Mouse (Mus musculus): Measurements from ENCODE around the gene Pla2g4f.

The Pla2g4f gene

DNA sequence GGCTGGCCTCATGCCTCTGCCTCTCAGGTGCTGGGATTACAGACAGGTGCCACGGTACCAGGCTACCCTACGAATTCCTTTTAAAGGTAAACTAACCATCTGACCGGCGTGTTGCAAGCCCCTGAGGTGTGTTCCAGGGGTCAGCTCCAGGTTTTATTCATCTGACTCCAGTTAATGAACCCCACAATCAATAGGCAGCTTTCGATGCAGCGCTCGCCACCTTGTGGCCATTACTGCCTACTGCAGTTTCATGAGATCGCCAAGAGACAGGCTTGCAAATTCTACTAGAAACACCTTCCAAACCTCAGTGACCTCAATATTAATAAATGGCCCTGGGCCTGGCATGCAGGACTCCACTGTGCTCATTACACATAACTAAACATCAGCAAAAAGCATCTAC is 34.0 kb downstream of the Pla2g4f start:
- peak; percentile 36 for DNase-seq (ENCODE audit: low spot score)

DNA sequence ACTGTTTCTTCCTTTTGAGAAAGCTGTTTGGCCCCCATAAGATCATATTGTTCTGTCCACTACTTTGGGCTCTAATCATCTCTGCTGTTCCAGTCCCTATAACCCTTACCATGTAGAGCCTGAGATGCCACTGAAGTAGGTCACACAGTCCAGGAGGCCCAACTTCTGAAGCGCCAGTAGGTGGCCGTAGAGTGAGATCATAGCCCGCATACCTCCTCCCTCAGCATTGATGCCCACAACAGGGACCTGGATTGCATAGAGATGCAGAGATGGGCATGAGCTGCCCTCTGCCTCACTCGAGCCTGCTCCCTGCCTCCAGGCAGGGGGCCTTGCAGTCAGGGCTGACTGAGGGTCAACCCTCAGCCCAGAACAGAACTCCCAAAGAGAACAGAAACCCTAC is 37.0 kb downstream of the Pla2g4f start:
- DNase-seq (ENCODE audit: low spot score) = no peak

DNA sequence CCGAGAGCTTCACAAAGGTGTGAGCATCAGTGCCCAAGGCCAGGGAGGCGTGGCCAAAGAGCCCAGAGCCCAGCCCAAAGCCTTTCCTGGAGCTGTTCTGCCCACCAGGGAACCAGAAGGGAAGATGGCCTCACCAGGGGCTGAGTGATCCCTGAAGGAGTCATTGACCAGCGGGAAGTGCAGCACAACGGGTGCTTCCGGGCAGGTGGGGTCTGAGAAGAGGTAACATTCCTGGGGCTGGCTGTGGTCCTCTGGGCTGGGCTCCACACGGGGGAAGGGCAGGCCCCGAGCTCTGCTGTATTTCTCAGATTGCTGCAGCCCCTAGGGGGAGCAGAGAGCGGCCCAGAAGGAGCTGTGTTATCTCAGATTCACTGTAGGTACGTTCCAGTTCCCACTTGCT is 45.3 kb downstream of the Pla2g4f start:
- DNase-seq (ENCODE audit: low spot score) = no peak

- DNase-seq (ENCODE audit: low spot score) = no peak
Observed at GRCm38 (mm10) chr2:120265523-120265922, 48.4 kb downstream of the Pla2g4f start.

GRCm38 (mm10) chr2:120264858-120265257 is 49.1 kb downstream of the Pla2g4f start:
- DNase-seq (ENCODE audit: low spot score) = no peak

DNA sequence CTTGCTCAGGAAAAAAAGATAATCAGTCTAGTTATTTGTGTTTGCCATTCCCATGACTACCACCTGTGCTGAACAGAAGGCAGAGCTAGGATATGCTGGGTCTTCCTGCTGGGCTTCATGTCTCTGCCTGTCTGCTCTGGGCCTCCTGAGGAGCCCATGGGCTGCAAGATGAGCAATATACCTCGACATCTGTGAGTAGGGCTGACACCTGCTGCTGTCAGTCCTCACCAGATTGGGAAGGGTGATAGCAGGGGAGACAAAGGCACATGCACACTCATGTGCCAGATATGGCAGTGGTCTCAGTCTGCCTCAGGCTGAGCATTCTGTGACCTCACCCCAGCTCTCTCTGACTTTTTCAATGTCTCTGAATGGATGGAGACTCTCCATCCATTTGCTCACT is 51.1 kb downstream of the Pla2g4f start:
- DNase-seq (ENCODE audit: low spot score) = no peak

DNA sequence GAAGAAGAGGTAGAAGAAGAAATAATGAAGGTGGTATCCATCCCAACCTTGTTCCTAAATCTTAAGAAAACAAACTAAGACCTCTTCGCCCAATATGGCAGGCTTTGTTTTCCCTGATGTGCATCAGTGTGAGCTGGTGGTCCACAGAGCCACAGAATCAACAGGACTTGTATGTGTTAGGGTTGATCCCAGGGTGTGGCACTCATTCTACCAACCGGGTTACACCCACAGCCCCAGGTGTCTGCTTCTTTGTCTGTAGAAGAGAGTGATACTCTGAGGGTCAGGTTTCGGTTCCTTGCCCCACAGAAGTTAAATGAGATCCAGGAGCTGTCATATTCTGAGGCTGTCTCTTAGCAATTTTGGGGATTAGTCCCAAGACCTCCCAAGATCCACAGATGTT is 52.6 kb downstream of the Pla2g4f start:
- no peak for DNase-seq (ENCODE audit: low spot score)

DNA sequence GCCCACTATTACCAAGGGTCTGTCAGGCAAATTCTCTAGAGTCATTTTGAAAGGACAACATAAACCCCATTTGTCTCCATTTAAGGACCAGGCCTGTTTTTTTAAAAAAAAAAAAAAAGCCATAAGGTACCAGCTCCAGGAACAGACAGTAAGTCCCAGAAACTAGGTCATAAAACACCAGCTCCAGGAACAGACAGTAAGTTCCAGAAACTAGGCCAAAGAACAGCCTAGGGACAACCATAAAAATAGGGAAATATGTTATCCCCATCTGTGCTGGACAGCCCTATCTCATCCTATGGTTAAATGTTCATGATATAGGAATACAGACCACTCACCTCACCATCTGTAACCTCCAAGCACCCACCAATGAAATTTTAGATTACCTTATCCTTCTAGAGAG is 57.7 kb downstream of the Pla2g4f start:
- DNase-seq (ENCODE audit: low spot score) = no peak

- no peak for DNase-seq (ENCODE audit: low spot score)
Observed at GRCm38 (mm10) chr2:120252644-120253043, 61.3 kb downstream of the Pla2g4f start.

Data from testis, postnatal 14 days (tissue).